Mouse (Mus musculus) liver, postnatal 0 days (tissue): Measurements from ENCODE around the gene 2810021J22Rik. TPM values are rescaled to one million over a fixed set of nuclear protein-coding genes. Genes with fewer than 3 reads are reported as not detected.

Experiments used
- ATAC-seq: fragments of 200-750 bp; cut with Nextera tagmentation; 2 replicates; pipeline ENCODE4 v1.8.0; 2017; ENCODE audit warnings: mild to moderate bottlenecking, moderate library complexity
- DNase-seq: peaks from one replicate; pipeline ENCODE4 v3.0.0-alpha.2; 2016
- H3K27ac ChIP-seq: fragments of 300-500 bp; sonication (generic); 2 replicates; pipeline ENCODE4 v1.5.1; 2014; ENCODE audit warnings: antibody characterized with exemption, moderate library complexity, mild to moderate bottlenecking, low read depth
- H3K27me3 ChIP-seq: fragments of 300-500 bp; sonication (generic); 2 replicates; pipeline ENCODE4 v1.6.1; 2014; ENCODE audit warnings: low read length, control low read depth, mixed read lengths; ENCODE audit not compliant: insufficient read depth
- H3K36me3 ChIP-seq: fragments of 300-500 bp; sonication (generic); replicated peaks from 2 replicates; pipeline ENCODE4 v1.6.1; 2014; ENCODE audit warnings: mild to moderate bottlenecking, control low read depth, low read length, moderate library complexity, mixed read lengths; ENCODE audit not compliant: insufficient read depth
- H3K4me1 ChIP-seq: fragments of 300-500 bp; sonication (generic); 2 replicates; pipeline ENCODE4 v1.6.1; 2014; ENCODE audit warnings: antibody characterized with exemption, mild to moderate bottlenecking, control low read depth; ENCODE audit not compliant: insufficient read depth
- H3K4me2 ChIP-seq: fragments of 300-500 bp; sonication (generic); 2 replicates; pipeline ENCODE4 v1.6.1; 2014; ENCODE audit warnings: low read depth, mild to moderate bottlenecking, low read length, moderate library complexity, mixed read lengths
- H3K4me3 ChIP-seq: fragments of 300-500 bp; sonication (generic); 2 replicates; pipeline ENCODE4 v1.5.1; 2014; ENCODE audit warnings: low read depth, low read length
- H3K9ac ChIP-seq: fragments of 300-500 bp; sonication (generic); replicated peaks from 2 replicates; pipeline ENCODE4 v1.6.1; 2014; ENCODE audit warnings: mild to moderate bottlenecking, moderate library complexity
- H3K9me3 ChIP-seq: fragments of 300-500 bp; sonication (generic); 2 replicates; pipeline ENCODE4 v1.6.1; 2016; ENCODE audit warnings: mild to moderate bottlenecking, control low read depth, low read length, mixed read lengths
- CTCF ChIP-seq: sonication (generic); IDR thresholded peaks from 2 replicates; pipeline ENCODE4 v1.5.1; 2016; ENCODE audit warnings: antibody characterized with exemption, low read depth
- EP300 ChIP-seq: IDR thresholded peaks from 2 replicates; pipeline ENCODE4 v1.6.1; 2016; ENCODE audit warnings: antibody characterized with exemption, low read depth, mild to moderate bottlenecking
- WGBS: fragments of 180-500 bp; shearing (Covaris S2); extraction: QIAGEN DNeasy Blood & Tissue Kit; methylation state at CpG from one replicate; pipeline ENCODE4 v1.1.7; 2014; ENCODE audit not compliant: insufficient replicate concordance; 5-methylcytosine and 5-hydroxymethylcytosine counted together
- polyA plus RNA-seq: library from polyadenylated mRNA; unstranded; fragments of >200 nt; fragmentation: Nextera tagmentation; extraction: Ambion mirVana; gene quantifications from 2 replicates; pipeline ENCODE4 v1.2.1, GENCODE M21; 2015

2810021J22Rik gene
- polyA plus RNA-seq, 1 experiment from 2014 or later = 0.94 TPM

DNA sequence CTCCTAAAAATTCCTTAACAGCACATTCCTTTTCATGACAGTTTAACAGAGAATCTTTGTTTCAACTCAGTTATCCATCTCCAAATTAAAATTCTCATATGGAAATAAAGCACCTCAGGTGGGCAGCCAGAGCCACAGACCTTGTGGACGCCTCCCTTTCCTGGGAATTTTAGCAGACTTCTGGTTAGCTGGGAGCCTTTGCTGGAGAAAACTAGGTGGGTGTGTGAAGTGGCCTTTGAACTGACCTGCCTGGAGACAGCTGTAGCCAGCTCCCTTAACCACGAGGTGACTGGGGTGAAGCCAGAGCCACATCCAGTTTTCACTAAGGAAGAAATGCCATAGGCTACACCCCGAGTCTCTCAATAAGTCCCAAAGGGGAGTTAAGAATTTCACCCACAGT lies 62.6 kb downstream of the 2810021J22Rik start:
- Histone ChIP-seq H3K27ac (peak overlapping the region; percentile 35; the same call in 1 of the 2 replicates), H3K4me2 (no peak overlapping the region), H3K4me3 (no peak overlapping the region), H3K9me3 (no peaks in the 10 kb centered on the region), H3K27me3 (no peaks in the 10 kb centered on the region), H3K9ac (0 out of 2 replicates have a peak overlapping the region, but pooled peaks have one; percentile 23), H3K36me3 (peaks cover 35% of the 10 kb centered on the region), H3K4me1 (peaks cover 27% of the 10 kb centered on the region)
- no peak for TF ChIP-seq CTCF
- no peak for TF ChIP-seq EP300
- ATAC-seq (no peak), DNase-seq (no peak)
- 51% methylated on average over 3 of the region's 3 CpGs for WGBS

DNA sequence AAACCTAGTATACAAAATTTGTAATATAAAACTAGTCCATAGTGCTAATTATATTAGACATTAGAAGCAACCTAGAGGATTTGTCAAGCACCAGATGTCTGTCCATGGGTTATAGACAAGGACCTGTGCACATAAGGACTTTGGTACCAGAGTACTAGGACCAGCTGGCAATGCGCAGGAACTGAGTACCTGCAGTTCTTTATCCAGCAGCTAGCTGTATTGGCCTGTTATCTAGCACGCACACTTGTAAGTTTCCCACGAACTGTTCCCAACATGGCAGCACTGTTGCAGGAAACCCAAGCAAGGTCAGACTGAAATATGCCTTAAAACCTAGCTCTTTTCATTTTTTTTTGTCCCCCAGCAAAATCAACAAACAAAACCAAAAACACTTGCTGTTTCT lies 63.2 kb downstream of the 2810021J22Rik start:
- no peak overlapping the region for H3K9ac ChIP-seq
- peak overlapping the region; percentile 45; the same call in 1 of the 2 replicates for H3K27ac ChIP-seq
- H3K4me2 ChIP-seq = no peak overlapping the region
- no peak overlapping the region for H3K4me3 ChIP-seq
- H3K27me3 ChIP-seq = no peaks in the 10 kb centered on the region
- peaks cover 37% of the 10 kb centered on the region for H3K36me3 ChIP-seq
- H3K9me3 ChIP-seq = no peaks in the 10 kb centered on the region
- H3K4me1 ChIP-seq = peaks cover 27% of the 10 kb centered on the region
- DNase-seq = no peak
- peak; percentile 15; the same call in 1 of the 2 replicates for ATAC-seq
- TF ChIP-seq EP300 (peak; percentile 61; the same call in 1 of the 2 replicates), CTCF (peak; percentile 35)
- whole genome bisulfite sequencing = 54% methylated on average over 3 of the region's 3 CpGs

DNA sequence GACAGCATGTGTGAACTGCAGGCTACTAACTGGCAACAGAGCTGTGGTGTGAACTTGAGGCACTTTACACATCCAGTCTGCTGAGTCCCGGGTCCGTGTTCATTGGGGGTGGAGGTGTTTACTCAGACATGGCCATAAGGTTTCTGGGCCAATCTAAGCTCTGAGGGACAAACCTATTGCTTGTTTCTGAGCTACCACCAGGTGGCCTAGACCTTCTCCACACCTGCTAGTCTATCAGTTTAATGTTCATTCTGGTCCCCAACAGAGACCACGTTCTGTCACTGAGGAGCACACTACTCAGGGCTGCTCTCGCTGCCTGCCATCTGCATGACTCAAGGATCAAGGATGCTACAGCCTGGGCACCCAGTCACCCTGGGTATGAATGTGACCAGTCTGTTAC lies 64.6 kb downstream of the 2810021J22Rik start:
- H3K27ac ChIP-seq = no peak overlapping the region

More for the DNA sequence above, 64.6 kb downstream of the 2810021J22Rik start:
- Histone ChIP-seq H3K4me1 (peaks cover 27% of the 10 kb centered on the region), H3K36me3 (peaks cover 49% of the 10 kb centered on the region), H3K27me3 (no peaks in the 10 kb centered on the region), H3K9me3 (no peaks in the 10 kb centered on the region), H3K9ac (no peak overlapping the region), H3K4me2 (no peak overlapping the region), H3K4me3 (no peak overlapping the region)
- WGBS = 77% methylated on average over 4 of the region's 4 CpGs
- TF ChIP-seq CTCF (peak; percentile 58), EP300 (no peak)
- no peak for ATAC-seq
- no peak for DNase-seq

Other genes with a start within 250 kb of the 2810021J22Rik start
- gene Olfr323, start 236.7 kb upstream of the 2810021J22Rik start, polyA plus RNA-seq = not detected in 2 replicates
- gene Trim58, start 226.8 kb upstream of the 2810021J22Rik start, polyA plus RNA-seq = 5.8 and 5.9 TPM in 2 replicates
- gene Olfr322, start 208.4 kb upstream of the 2810021J22Rik start, polyA plus RNA-seq = 0.06 TPM in 1 of 2 replicates, not detected in the other
- not detected in 2 replicates for gene Olfr320, start 186.1 kb upstream of the 2810021J22Rik start, polyA plus RNA-seq
- not detected in 2 replicates for gene Olfr319, start 168.1 kb upstream of the 2810021J22Rik start, polyA plus RNA-seq
- not detected in 2 replicates for gene Olfr318, start 143.2 kb upstream of the 2810021J22Rik start, polyA plus RNA-seq
- gene Olfr317, start 128.0 kb upstream of the 2810021J22Rik start, polyA plus RNA-seq = not detected in 2 replicates
- not detected in 2 replicates for gene Olfr316, start 114.5 kb upstream of the 2810021J22Rik start, polyA plus RNA-seq
- gene Olfr315, start 94.0 kb upstream of the 2810021J22Rik start, polyA plus RNA-seq = not detected in 2 replicates
- gene Olfr314, start 84.3 kb upstream of the 2810021J22Rik start, polyA plus RNA-seq = not detected in 2 replicates
- 0.25 TPM in 1 of 2 replicates, not detected in the other for gene Fam183b, start 65.3 kb upstream of the 2810021J22Rik start, polyA plus RNA-seq
- not detected in 2 replicates for gene Olfr313, start 52.2 kb upstream of the 2810021J22Rik start, polyA plus RNA-seq
- gene Olfr312, start 38.0 kb upstream of the 2810021J22Rik start, polyA plus RNA-seq = not detected in 2 replicates
- not detected in 2 replicates for gene Olfr311, start 28.0 kb upstream of the 2810021J22Rik start, polyA plus RNA-seq
- gene Gm12258, start 20.1 kb upstream of the 2810021J22Rik start, polyA plus RNA-seq = 0.85 and 1.3 TPM in 2 replicates
- gene Zfp39, start 37.0 kb downstream of the 2810021J22Rik start, polyA plus RNA-seq = 2.8 and 3.1 TPM in 2 replicates
- gene Btnl10, start 50.7 kb downstream of the 2810021J22Rik start, polyA plus RNA-seq = 7.9 and 9.9 TPM in 2 replicates
- 85.3 and 96.0 TPM in 2 replicates for gene Rnf187, start 71.7 kb downstream of the 2810021J22Rik start, polyA plus RNA-seq
- 4.9 and 10.0 TPM in 2 replicates for gene Hist3h2ba, start 81.7 kb downstream of the 2810021J22Rik start, polyA plus RNA-seq
- gene Hist3h2a, start 87.5 kb downstream of the 2810021J22Rik start, polyA plus RNA-seq = 14.3 and 14.8 TPM in 2 replicates
- 0.11 and 0.15 TPM in 2 replicates for gene Trim17, start 87.5 kb downstream of the 2810021J22Rik start, polyA plus RNA-seq
- gene Trim11, start 110.9 kb downstream of the 2810021J22Rik start, polyA plus RNA-seq = 8.8 and 8.9 TPM in 2 replicates